Mouse (Mus musculus): ENCODE data around the gene Olfr557. TPM values are rescaled to one million over a fixed set of nuclear protein-coding genes. Genes with fewer than 3 reads are reported as not detected.

Olfr557 gene
- polyA plus RNA-seq, 2 experiments, result not detected

DNA sequence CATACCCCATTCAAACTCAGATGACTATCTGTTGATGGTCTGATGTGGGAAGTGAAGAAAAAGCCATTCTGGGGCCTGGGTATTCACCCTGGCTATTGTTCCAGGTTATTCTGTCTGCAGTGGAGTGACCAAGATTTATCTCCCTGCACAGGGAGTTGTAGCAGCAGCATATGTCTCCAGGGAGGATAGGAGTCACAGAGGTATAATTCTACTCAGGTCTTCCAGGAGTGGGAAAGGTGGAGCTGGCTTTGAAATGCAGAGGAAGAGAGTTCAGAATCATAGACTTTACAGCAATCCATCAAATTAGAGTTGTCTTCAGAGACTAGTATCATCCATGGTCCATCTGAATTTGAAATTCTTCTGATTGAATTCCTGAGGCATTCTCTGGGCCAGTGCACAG, 31.7 kb downstream of the Olfr557 start, which contains the start of gene Olfr559:
Gene Olfr559, minus strand, starts transcription at position 101 of the 400 bp plus-strand sequence.
- no peaks in the 10 kb centered on the region for H3K27me3 ChIP-seq (ENCODE audit: control insufficient read depth, insufficient read depth, low read length)
- DNase-seq (ENCODE audit: low read depth in 3 of 3, low spot score in 3 of 3) (no peak), ATAC-seq (ENCODE audit: insufficient read depth) (no peak)
- H3K4me1 ChIP-seq (replicated peaks; ENCODE audit: control insufficient read depth in 2 of 2, insufficient read depth in 2 of 2, low read length in 1 of 2), result no peaks in the 10 kb centered on the region
- no peaks in the 10 kb centered on the region for H3K9me3 ChIP-seq (ENCODE audit: control insufficient read depth, low read length)
- no peaks in the 10 kb centered on the region for H3K36me3 ChIP-seq (replicated peaks; ENCODE audit: control insufficient read depth, insufficient read depth, low read depth)
- no peak within 1 kb of the TSS for H3K4me3 ChIP-seq (ENCODE audit: insufficient read depth in 1 of 2, low read depth in 2 of 2, low read length in 2 of 2)
- H3K4me2 ChIP-seq (ENCODE audit: low read depth), result no peak within 1 kb of the TSS
- no peak for TF ChIP-seq EP300 (IDR thresholded peaks at IDR 0.05; ENCODE audit: low read depth)
- TF ChIP-seq CTCF (IDR thresholded peaks at IDR 0.05; ENCODE audit: low read depth), result no peak
- no peak within 1 kb of the TSS for H3K9ac ChIP-seq (replicated peaks)
- H3K27ac ChIP-seq, result no peak within 1 kb of the TSS

DNA sequence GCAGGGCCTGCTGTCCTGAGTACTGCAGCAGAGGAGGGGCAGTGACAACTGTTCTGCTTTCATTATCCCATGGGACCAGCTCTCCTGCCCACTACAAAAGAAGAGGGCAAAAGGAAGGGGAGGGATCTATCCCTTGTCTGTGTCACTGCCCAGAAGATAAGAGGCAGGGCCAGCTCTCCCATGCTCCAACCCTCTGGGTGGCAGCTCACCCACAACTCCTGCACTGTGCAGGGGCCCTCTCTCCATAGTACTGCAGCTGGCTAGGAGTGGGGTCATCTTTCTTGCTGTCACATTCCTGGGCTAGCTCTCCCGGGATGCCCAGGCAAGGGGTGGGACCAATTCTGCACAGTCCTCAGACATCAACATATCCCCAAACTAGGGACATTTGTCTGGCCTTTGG, 38.1 kb downstream of the Olfr557 start:
- Histone ChIP-seq H3K9me3 (ENCODE audit: control insufficient read depth, low read length) (no peaks in the 10 kb centered on the region), H3K4me1 (replicated peaks; ENCODE audit: control insufficient read depth in 2 of 2, insufficient read depth in 2 of 2, low read length in 1 of 2) (no peaks in the 10 kb centered on the region), H3K9ac (replicated peaks) (no peak overlapping the region), H3K27ac (no peak overlapping the region), H3K4me3 (ENCODE audit: insufficient read depth in 1 of 2, low read depth in 2 of 2, low read length in 2 of 2) (no peak overlapping the region), H3K36me3 (replicated peaks; ENCODE audit: control insufficient read depth, insufficient read depth, low read depth) (no peaks in the 10 kb centered on the region), H3K4me2 (ENCODE audit: low read depth) (no peak overlapping the region), H3K27me3 (ENCODE audit: control insufficient read depth, insufficient read depth, low read length) (no peaks in the 10 kb centered on the region)
- ATAC-seq (ENCODE audit: insufficient read depth) (no peak), DNase-seq (ENCODE audit: low read depth in 3 of 3, low spot score in 3 of 3) (no peak)
- TF ChIP-seq EP300 (IDR thresholded peaks at IDR 0.05; ENCODE audit: low read depth), result no peak
- TF ChIP-seq CTCF (IDR thresholded peaks at IDR 0.05; ENCODE audit: low read depth), result no peak
- 50% methylated on average over 1 of the region's 1 CpGs for WGBS (ENCODE audit: insufficient replicate concordance)

DNA sequence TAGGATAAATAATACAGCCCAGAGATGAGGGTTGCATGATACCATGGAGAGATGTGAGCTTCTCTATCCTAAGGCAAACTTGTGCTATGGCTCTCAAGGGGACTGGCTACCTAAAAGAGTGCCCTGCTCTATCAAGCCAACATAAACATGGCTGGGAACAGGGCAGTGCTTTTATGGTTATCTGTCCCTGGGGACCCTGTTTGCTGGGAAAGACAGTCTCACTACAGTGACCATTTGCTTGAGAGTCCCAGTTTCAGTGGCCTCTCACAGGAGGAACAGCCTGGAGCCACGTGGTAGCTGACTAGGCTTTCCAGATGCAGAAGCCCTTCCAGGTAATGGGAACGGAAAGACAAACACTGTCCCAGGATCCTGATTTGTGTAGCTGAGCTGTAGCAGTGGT, 42.0 kb downstream of the Olfr557 start:
- no peaks in the 10 kb centered on the region for H3K4me1 ChIP-seq (replicated peaks; ENCODE audit: control insufficient read depth in 2 of 2, insufficient read depth in 2 of 2, low read length in 1 of 2)
- TF ChIP-seq CTCF (IDR thresholded peaks at IDR 0.05; ENCODE audit: low read depth) (no peak), EP300 (IDR thresholded peaks at IDR 0.05; ENCODE audit: low read depth) (no peak)
- H3K9ac ChIP-seq (replicated peaks), result no peak overlapping the region
- H3K4me3 ChIP-seq (ENCODE audit: insufficient read depth in 1 of 2, low read depth in 2 of 2, low read length in 2 of 2), result no peak overlapping the region
- H3K27ac ChIP-seq, result no peak overlapping the region
- 25% methylated on average over 2 of the region's 2 CpGs for WGBS (ENCODE audit: insufficient replicate concordance)
- H3K36me3 ChIP-seq (replicated peaks; ENCODE audit: control insufficient read depth, insufficient read depth, low read depth), result no peaks in the 10 kb centered on the region
- no peak overlapping the region for H3K4me2 ChIP-seq (ENCODE audit: low read depth)
- ATAC-seq (ENCODE audit: insufficient read depth) (no peak), DNase-seq (ENCODE audit: low read depth in 3 of 3, low spot score in 3 of 3) (no peak)
- no peaks in the 10 kb centered on the region for H3K9me3 ChIP-seq (ENCODE audit: control insufficient read depth, low read length)
- H3K27me3 ChIP-seq (ENCODE audit: control insufficient read depth, insufficient read depth, low read length), result no peaks in the 10 kb centered on the region

Other genes starting within 250 kb of the Olfr557 start
- gene Olfr543, start 214.2 kb upstream of the Olfr557 start, polyA plus RNA-seq (2012; rRNA removed), result not detected in 2 replicates
- gene Olfr543, start 214.2 kb upstream of the Olfr557 start, polyA plus RNA-seq (2014; fragmentation: Nextera tagmentation; extraction: Ambion mirVana), result 0.37 and 0.39 TPM in 2 replicates
- not detected in 2 replicates for gene Olfr544, start 207.6 kb upstream of the Olfr557 start, polyA plus RNA-seq (2012; rRNA removed)
- gene Olfr544, start 207.6 kb upstream of the Olfr557 start, polyA plus RNA-seq (2014; fragmentation: Nextera tagmentation; extraction: Ambion mirVana), result 0.04 and 0.17 TPM in 2 replicates
- gene Olfr545, start 196.3 kb upstream of the Olfr557 start, polyA plus RNA-seq (2012; rRNA removed), result not detected in 2 replicates
- gene Olfr545, start 196.3 kb upstream of the Olfr557 start, polyA plus RNA-seq (2014; fragmentation: Nextera tagmentation; extraction: Ambion mirVana), result not detected in 2 replicates
- not detected in 2 replicates for gene Olfr547, start 161.2 kb upstream of the Olfr557 start, polyA plus RNA-seq (2012; rRNA removed)
- gene Olfr547, start 161.2 kb upstream of the Olfr557 start, polyA plus RNA-seq (2014; fragmentation: Nextera tagmentation; extraction: Ambion mirVana), result not detected in 2 replicates
- gene Olfr548-ps1, start 155.0 kb upstream of the Olfr557 start, polyA plus RNA-seq (2012; rRNA removed), result not detected in 2 replicates
- gene Olfr548-ps1, start 155.0 kb upstream of the Olfr557 start, polyA plus RNA-seq (2014; fragmentation: Nextera tagmentation; extraction: Ambion mirVana), result not detected in 2 replicates
- not detected in 2 replicates for gene Olfr549, start 146.0 kb upstream of the Olfr557 start, polyA plus RNA-seq (2012; rRNA removed)
- not detected in 2 replicates for gene Olfr549, start 146.0 kb upstream of the Olfr557 start, polyA plus RNA-seq (2014; fragmentation: Nextera tagmentation; extraction: Ambion mirVana)
- gene Trim21, start 130.4 kb upstream of the Olfr557 start, polyA plus RNA-seq (2012; rRNA removed), result 2.0 and 3.0 TPM in 2 replicates
- gene Trim21, start 130.4 kb upstream of the Olfr557 start, polyA plus RNA-seq (2014; fragmentation: Nextera tagmentation; extraction: Ambion mirVana), result 0.45 and 0.58 TPM in 2 replicates
- gene Olfr550, start 124.5 kb upstream of the Olfr557 start, polyA plus RNA-seq (2012; rRNA removed), result not detected in 2 replicates
- gene Olfr550, start 124.5 kb upstream of the Olfr557 start, polyA plus RNA-seq (2014; fragmentation: Nextera tagmentation; extraction: Ambion mirVana), result not detected in 2 replicates
- not detected in 2 replicates for gene Olfr551, start 104.0 kb upstream of the Olfr557 start, polyA plus RNA-seq (2012; rRNA removed)
- gene Olfr551, start 104.0 kb upstream of the Olfr557 start, polyA plus RNA-seq (2014; fragmentation: Nextera tagmentation; extraction: Ambion mirVana), result not detected in 2 replicates
- not detected in 2 replicates for gene Olfr552, start 98.1 kb upstream of the Olfr557 start, polyA plus RNA-seq (2012; rRNA removed)
- gene Olfr552, start 98.1 kb upstream of the Olfr557 start, polyA plus RNA-seq (2014; fragmentation: Nextera tagmentation; extraction: Ambion mirVana), result not detected in 2 replicates
- not detected in 2 replicates for gene Olfr553, start 77.7 kb upstream of the Olfr557 start, polyA plus RNA-seq (2012; rRNA removed)
- gene Olfr553, start 77.7 kb upstream of the Olfr557 start, polyA plus RNA-seq (2014; fragmentation: Nextera tagmentation; extraction: Ambion mirVana), result not detected in 2 replicates
- gene Olfr554, start 57.5 kb upstream of the Olfr557 start, polyA plus RNA-seq (2012; rRNA removed), result not detected in 2 replicates
- not detected in 2 replicates for gene Olfr554, start 57.5 kb upstream of the Olfr557 start, polyA plus RNA-seq (2014; fragmentation: Nextera tagmentation; extraction: Ambion mirVana)
- not detected in 2 replicates for gene Olfr555, start 37.1 kb upstream of the Olfr557 start, polyA plus RNA-seq (2012; rRNA removed)
- not detected in 2 replicates for gene Olfr555, start 37.1 kb upstream of the Olfr557 start, polyA plus RNA-seq (2014; fragmentation: Nextera tagmentation; extraction: Ambion mirVana)
- gene Olfr556, start 31.0 kb upstream of the Olfr557 start, polyA plus RNA-seq (2012; rRNA removed), result not detected in 2 replicates
- not detected in 2 replicates for gene Olfr556, start 31.0 kb upstream of the Olfr557 start, polyA plus RNA-seq (2014; fragmentation: Nextera tagmentation; extraction: Ambion mirVana)
- gene Trim68, start 8.6 kb upstream of the Olfr557 start, polyA plus RNA-seq (2012; rRNA removed), result 1.8 and 2.3 TPM in 2 replicates
- gene Trim68, start 8.6 kb upstream of the Olfr557 start, polyA plus RNA-seq (2014; fragmentation: Nextera tagmentation; extraction: Ambion mirVana), result 0.86 and 1.3 TPM in 2 replicates
- not detected in 2 replicates for gene Olfr558, start 6.3 kb downstream of the Olfr557 start, polyA plus RNA-seq (2012; rRNA removed)
- gene Olfr558, start 6.3 kb downstream of the Olfr557 start, polyA plus RNA-seq (2014; fragmentation: Nextera tagmentation; extraction: Ambion mirVana), result not detected in 2 replicates
- not detected in 2 replicates for gene Olfr33, start 23.2 kb downstream of the Olfr557 start, polyA plus RNA-seq (2012; rRNA removed)
- gene Olfr33, start 23.2 kb downstream of the Olfr557 start, polyA plus RNA-seq (2014; fragmentation: Nextera tagmentation; extraction: Ambion mirVana), result not detected in 2 replicates
- gene Olfr559, start 31.6 kb downstream of the Olfr557 start, polyA plus RNA-seq (2012; rRNA removed), result not detected in 2 replicates
- gene Olfr559, start 31.6 kb downstream of the Olfr557 start, polyA plus RNA-seq (2014; fragmentation: Nextera tagmentation; extraction: Ambion mirVana), result not detected in 2 replicates
- gene Olfr560, start 63.5 kb downstream of the Olfr557 start, polyA plus RNA-seq (2012; rRNA removed), result not detected in 2 replicates
- gene Olfr560, start 63.5 kb downstream of the Olfr557 start, polyA plus RNA-seq (2014; fragmentation: Nextera tagmentation; extraction: Ambion mirVana), result not detected in 2 replicates
- gene Olfr78, start 63.6 kb downstream of the Olfr557 start, polyA plus RNA-seq (2012; rRNA removed), result 0.02 TPM in 2 replicates
- gene Olfr78, start 63.6 kb downstream of the Olfr557 start, polyA plus RNA-seq (2014; fragmentation: Nextera tagmentation; extraction: Ambion mirVana), result not detected in 2 replicates
- gene Olfr561, start 75.3 kb downstream of the Olfr557 start, polyA plus RNA-seq (2012; rRNA removed), result not detected in 2 replicates
- not detected in 2 replicates for gene Olfr561, start 75.3 kb downstream of the Olfr557 start, polyA plus RNA-seq (2014; fragmentation: Nextera tagmentation; extraction: Ambion mirVana)
- gene Olfr564, start 107.6 kb downstream of the Olfr557 start, polyA plus RNA-seq (2012; rRNA removed), result not detected in 2 replicates
- gene Olfr564, start 107.6 kb downstream of the Olfr557 start, polyA plus RNA-seq (2014; fragmentation: Nextera tagmentation; extraction: Ambion mirVana), result not detected in 2 replicates
- not detected in 2 replicates for gene Olfr566, start 162.9 kb downstream of the Olfr557 start, polyA plus RNA-seq (2012; rRNA removed)
- not detected in 2 replicates for gene Olfr566, start 162.9 kb downstream of the Olfr557 start, polyA plus RNA-seq (2014; fragmentation: Nextera tagmentation; extraction: Ambion mirVana)
- gene Olfr568, start 181.2 kb downstream of the Olfr557 start, polyA plus RNA-seq (2012; rRNA removed), result not detected in 2 replicates
- gene Olfr568, start 181.2 kb downstream of the Olfr557 start, polyA plus RNA-seq (2014; fragmentation: Nextera tagmentation; extraction: Ambion mirVana), result not detected in 2 replicates
- not detected in 2 replicates for gene Olfr569, start 195.0 kb downstream of the Olfr557 start, polyA plus RNA-seq (2012; rRNA removed)
- not detected in 2 replicates for gene Olfr569, start 195.0 kb downstream of the Olfr557 start, polyA plus RNA-seq (2014; fragmentation: Nextera tagmentation; extraction: Ambion mirVana)
- gene Olfr570, start 198.7 kb downstream of the Olfr557 start, polyA plus RNA-seq (2012; rRNA removed), result not detected in 2 replicates
- not detected in 2 replicates for gene Olfr570, start 198.7 kb downstream of the Olfr557 start, polyA plus RNA-seq (2014; fragmentation: Nextera tagmentation; extraction: Ambion mirVana)
- gene Olfr571, start 221.6 kb downstream of the Olfr557 start, polyA plus RNA-seq (2012; rRNA removed), result not detected in 2 replicates
- gene Olfr571, start 221.6 kb downstream of the Olfr557 start, polyA plus RNA-seq (2014; fragmentation: Nextera tagmentation; extraction: Ambion mirVana), result not detected in 2 replicates
- not detected in 2 replicates for gene Olfr572, start 228.5 kb downstream of the Olfr557 start, polyA plus RNA-seq (2012; rRNA removed)
- gene Olfr572, start 228.5 kb downstream of the Olfr557 start, polyA plus RNA-seq (2014; fragmentation: Nextera tagmentation; extraction: Ambion mirVana), result not detected in 2 replicates
- gene Olfr573-ps1, start 246.7 kb downstream of the Olfr557 start, polyA plus RNA-seq (2012; rRNA removed), result not detected in 2 replicates
- not detected in 2 replicates for gene Olfr573-ps1, start 246.7 kb downstream of the Olfr557 start, polyA plus RNA-seq (2014; fragmentation: Nextera tagmentation; extraction: Ambion mirVana)